Mouse (Mus musculus): ENCODE measurements around the gene Dscam.

GRCm38 (mm10) chr16:96721241-96721640, 449.3 kb downstream of the Dscam start:
- no peak for TF ChIP-seq POLR2A (IDR thresholded peaks at IDR 0.05; ENCODE audit: insufficient read depth, low read length)
- no peak for TF ChIP-seq CTCF (IDR thresholded peaks at IDR 0.05; ENCODE audit: low read depth, low read length)
